In genomic region chr1:67518295-67518694, GRCm38 (mm10) we compare ENCODE assay signal across 32 mouse cellular contexts.
DNase-seq lines count a peak whose midpoint lies in the region; ATAC-seq and TF ChIP-seq lines count a peak whose summit lies in the region.
"Had no signal": no experiment of that assay in that cellular context is flagged by ENCODE, and none has a peak within 500 bp of the region (broad histone marks: within the 10 kb centered on the region; RNA-seq: fewer than 3 reads in every experiment).

No protein-coding gene starts in this region.

- no peak for TF ChIP-seq CTCF in lung, adult 2 months (IDR thresholded peaks at IDR 0.05; ENCODE audit: insufficient read depth, low read length)
- no peak for TF ChIP-seq CTCF in stomach, postnatal 0 days (IDR thresholded peaks at IDR 0.05; ENCODE audit: low read depth)

- H3K4me2 ChIP-seq in lung, embryonic 15.5 days = no peak overlapping the region
- H3K4me2 ChIP-seq in stomach, embryonic 14.5 days (replicated peaks; ENCODE audit: low read depth, low read length) = no peak overlapping the region
- no peak overlapping the region for H3K4me2 ChIP-seq in stomach, postnatal 0 days (replicated peaks; ENCODE audit: low read depth)
- H3K4me2 ChIP-seq: embryonic facial prominence, embryonic 13.5 days; forebrain, embryonic 13.5 days; heart, embryonic 12.5 days; heart, embryonic 15.5 days; hindbrain, embryonic 14.5 days had no signal

- no peak overlapping the region for H3K4me3 ChIP-seq in lung, embryonic 15.5 days
- no peak overlapping the region for H3K4me3 ChIP-seq in lung, adult 2 months (replicated peaks; ENCODE audit: extremely low read depth, low read depth, low read length)
- no peak overlapping the region for H3K4me3 ChIP-seq in stomach, embryonic 14.5 days (ENCODE audit: low read depth, low read length)
- H3K4me3 ChIP-seq in stomach, postnatal 0 days (ENCODE audit: low read depth, low read length) = no peak overlapping the region
- H3K4me3 ChIP-seq: embryonic facial prominence, embryonic 10.5 days; embryonic facial prominence, embryonic 13.5 days; forebrain, embryonic 10.5 days; forebrain, embryonic 13.5 days; heart, embryonic 12.5 days; heart, embryonic 15.5 days had no signal

- no peaks in the 10 kb centered on the region for H3K27me3 ChIP-seq in lung, embryonic 15.5 days
- no peaks in the 10 kb centered on the region for H3K27me3 ChIP-seq in stomach, embryonic 14.5 days (ENCODE audit: control insufficient read depth, insufficient read depth, low read length)
- no peaks in the 10 kb centered on the region for H3K27me3 ChIP-seq in stomach, postnatal 0 days (ENCODE audit: control insufficient read depth, insufficient read depth, low read length)
- H3K27me3 ChIP-seq: CH12.LX; embryonic facial prominence, embryonic 13.5 days; forebrain, embryonic 13.5 days; heart, embryonic 12.5 days; heart, embryonic 15.5 days had no signal

- WGBS in lung, embryonic 15.5 days = 39% methylated on average over 3 of the region's 3 CpGs
- WGBS in lung, adult 2 months = 54% methylated on average over 3 of the region's 3 CpGs
- WGBS in stomach, embryonic 14.5 days = 43% methylated on average over 3 of the region's 3 CpGs
- WGBS in stomach, postnatal 0 days = 48% methylated on average over 3 of the region's 3 CpGs

- ATAC-seq in lung, embryonic 15.5 days (ENCODE audit: borderline replicate concordance, extremely low read depth, low FRiP score, low TSS enrichment) = no peak; the same call in 1 of the 2 replicates
- ATAC-seq in stomach, embryonic 14.5 days (ENCODE audit: insufficient number of reproducible peaks, insufficient read depth, low FRiP score, low read depth) = 0 out of 2 replicates have a peak, but pooled peaks have one; percentile 67
- ATAC-seq in stomach, postnatal 0 days (ENCODE audit: low FRiP score, low TSS enrichment) = peak; percentile 81
- ATAC-seq in frontal cortex, adult (ENCODE audit: low TSS enrichment) = no peak
- ATAC-seq: forebrain, embryonic 13.5 days; forebrain, postnatal 0 days; hindbrain, postnatal 0 days; Patski had no signal

- H3K36me3 ChIP-seq in lung, embryonic 15.5 days = no peaks in the 10 kb centered on the region
- no peaks in the 10 kb centered on the region for H3K36me3 ChIP-seq in stomach, embryonic 14.5 days (ENCODE audit: control insufficient read depth, insufficient read depth, low read length)
- H3K36me3 ChIP-seq in stomach, postnatal 0 days (ENCODE audit: control insufficient read depth, insufficient read depth, low read length) = no peaks in the 10 kb centered on the region
- H3K36me3 ChIP-seq: embryonic facial prominence, embryonic 10.5 days; embryonic facial prominence, embryonic 13.5 days; forebrain, embryonic 10.5 days; G1E; heart, embryonic 12.5 days; heart, embryonic 15.5 days had no signal

- no peak overlapping the region for H3K9ac ChIP-seq in lung, embryonic 15.5 days
- H3K9ac ChIP-seq in stomach, embryonic 14.5 days (replicated peaks; ENCODE audit: low read depth, low read length) = no peak overlapping the region
- H3K9ac ChIP-seq in stomach, postnatal 0 days (ENCODE audit: low read length) = no peak overlapping the region
- H3K9ac ChIP-seq: embryonic facial prominence, embryonic 13.5 days; forebrain, embryonic 13.5 days; forebrain, postnatal 0 days; heart, embryonic 12.5 days; heart, embryonic 15.5 days; hindbrain, embryonic 14.5 days had no signal

- H3K4me1 ChIP-seq in lung, embryonic 15.5 days = no peaks in the 10 kb centered on the region
- H3K4me1 ChIP-seq in lung, adult 2 months (ENCODE audit: control insufficient read depth, insufficient read depth, low read length) = no peaks in the 10 kb centered on the region
- H3K4me1 ChIP-seq in stomach, embryonic 14.5 days (ENCODE audit: control insufficient read depth, insufficient read depth, low read length) = no peaks in the 10 kb centered on the region
- no peaks in the 10 kb centered on the region for H3K4me1 ChIP-seq in stomach, postnatal 0 days (replicated peaks; ENCODE audit: control insufficient read depth, insufficient read depth)
- H3K4me1 ChIP-seq: embryonic facial prominence, embryonic 10.5 days; embryonic facial prominence, embryonic 13.5 days; forebrain, embryonic 10.5 days; forebrain, embryonic 13.5 days; heart, embryonic 12.5 days; heart, embryonic 15.5 days had no signal

- no peak for TF ChIP-seq EP300 in stomach, postnatal 0 days (optimal IDR thresholded peaks at IDR 0.05)

- H3K9me3 ChIP-seq in lung, embryonic 15.5 days = no peaks in the 10 kb centered on the region
- H3K9me3 ChIP-seq in stomach, embryonic 14.5 days (ENCODE audit: control insufficient read depth, low read depth, low read length) = no peaks in the 10 kb centered on the region
- H3K9me3 ChIP-seq in stomach, postnatal 0 days (ENCODE audit: control insufficient read depth, low read length) = no peaks in the 10 kb centered on the region
- H3K9me3 ChIP-seq: embryonic facial prominence, embryonic 10.5 days; embryonic facial prominence, embryonic 13.5 days; forebrain, embryonic 10.5 days; forebrain, embryonic 13.5 days; heart, embryonic 12.5 days; heart, embryonic 15.5 days had no signal

- H3K27ac ChIP-seq in lung, embryonic 15.5 days = peak overlapping the region; percentile 44
- no peak overlapping the region for H3K27ac ChIP-seq in stomach, embryonic 14.5 days (ENCODE audit: low read length)
- H3K27ac ChIP-seq in stomach, postnatal 0 days (replicated peaks) = no peak overlapping the region
- H3K27ac ChIP-seq: embryonic facial prominence, embryonic 10.5 days; embryonic facial prominence, embryonic 13.5 days; forebrain, embryonic 10.5 days; forebrain, embryonic 13.5 days; heart, embryonic 15.5 days; hindbrain, embryonic 14.5 days; hindbrain, postnatal 0 days had no signal

- TF ChIP-seq POLR2A in lung, adult 2 months (IDR thresholded peaks at IDR 0.05; ENCODE audit: borderline replicate concordance, extremely low read depth, low read depth, low read length) = no peak

- no peak for DNase-seq in lung, adult 2 months
- DNase-seq in lung, postnatal 25 days (ENCODE audit: low spot score) = peak; percentile 1
- no peak for DNase-seq in lung, postnatal 4 days
- no peak for DNase-seq in stomach, postnatal 0 days (ENCODE audit: low spot score)
- DNase-seq in kidney, postnatal 36 days = no peak
- DNase-seq: adrenal gland, postnatal 10 days; adrenal gland, postnatal 36 days; B cell, adult 2 months; cerebellum, adult 11 months; cerebellum, adult 2 months; cerebellum, adult 9-11 months; cerebellum, postnatal 25 days; embryo, embryonic 11 days; forebrain, postnatal 0 days; gastrocnemius, postnatal 25 days; heart, adult 18-20 months; heart, postnatal 10 days; heart, postnatal 36 days had no signal

Comparison
In these comparisons a context has a peak if more than half of its experiments do, and no peak if none do; other contexts are left out.
1. ATAC-seq: peak in stomach, embryonic 14.5 days (single experiment) and stomach, postnatal 0 days (single experiment); none in lung, embryonic 15.5 days (single experiment) and frontal cortex, adult (single experiment).